Mouse (Mus musculus): Measurements from ENCODE around the gene Fgf12. TPM values are rescaled to one million over a fixed set of nuclear protein-coding genes. Genes with fewer than 3 reads are reported as not detected.

Gene Fgf12
- polyA plus RNA-seq, 1 experiment from 2014 or later: 8.0 TPM

- no peaks in the 10 kb centered on the region for H3K4me1 ChIP-seq (ENCODE audit: control insufficient read depth, insufficient read depth, low read length)
- H3K4me3 ChIP-seq (ENCODE audit: low read depth, low read length): no peak overlapping the region
- H3K27ac ChIP-seq (replicated peaks; ENCODE audit: low read depth, low read length): no peak overlapping the region
- DNase-seq (ENCODE audit: low spot score) (no peak), ATAC-seq (ENCODE audit: low read depth) (no peak)
- H3K4me2 ChIP-seq (ENCODE audit: low read depth, low read length): no peak overlapping the region
- H3K27me3 ChIP-seq (replicated peaks; ENCODE audit: control insufficient read depth, insufficient read depth, low read length): no peaks in the 10 kb centered on the region
- H3K36me3 ChIP-seq (ENCODE audit: control insufficient read depth, insufficient read depth, low read length): no peaks in the 10 kb centered on the region
- WGBS: 39% methylated on average over 1 of the region's 1 CpGs
- no peaks in the 10 kb centered on the region for H3K9me3 ChIP-seq (ENCODE audit: control insufficient read depth, low read length)
- no peak overlapping the region for H3K9ac ChIP-seq (ENCODE audit: low read depth, low read length)
Observed at GRCm38 (mm10) chr16:28303889-28304288, 449.0 kb downstream of the Fgf12 start.

- no peaks in the 10 kb centered on the region for H3K27me3 ChIP-seq (replicated peaks; ENCODE audit: control insufficient read depth, insufficient read depth, low read length)
- H3K4me2 ChIP-seq (ENCODE audit: low read depth, low read length): no peak overlapping the region
- H3K27ac ChIP-seq (replicated peaks; ENCODE audit: low read depth, low read length): no peak overlapping the region
- DNase-seq (ENCODE audit: low spot score) (no peak), ATAC-seq (ENCODE audit: low read depth) (no peak)
- no peak overlapping the region for H3K9ac ChIP-seq (ENCODE audit: low read depth, low read length)
- no peaks in the 10 kb centered on the region for H3K9me3 ChIP-seq (ENCODE audit: control insufficient read depth, low read length)
- no peak overlapping the region for H3K4me3 ChIP-seq (ENCODE audit: low read depth, low read length)
- H3K4me1 ChIP-seq (ENCODE audit: control insufficient read depth, insufficient read depth, low read length): no peaks in the 10 kb centered on the region
- WGBS: 58% methylated on average over 4 of the region's 4 CpGs
- H3K36me3 ChIP-seq (ENCODE audit: control insufficient read depth, insufficient read depth, low read length): no peaks in the 10 kb centered on the region
Observed at GRCm38 (mm10) chr16:28289689-28290330, 463.1 kb downstream of the Fgf12 start.

- WGBS: 69% methylated on average over 5 of the region's 5 CpGs
- H3K4me2 ChIP-seq (ENCODE audit: low read depth, low read length): no peak overlapping the region
Observed at GRCm38 (mm10) chr16:28257904-28258303, 495.0 kb downstream of the Fgf12 start.

GRCm38 (mm10) chr16:28254303-28254702, 498.6 kb downstream of the Fgf12 start:
- DNase-seq (ENCODE audit: low spot score) (no peak), ATAC-seq (ENCODE audit: low read depth) (no peak)
- Histone ChIP-seq H3K4me3 (ENCODE audit: low read depth, low read length) (no peak overlapping the region), H3K27me3 (replicated peaks; ENCODE audit: control insufficient read depth, insufficient read depth, low read length) (no peaks in the 10 kb centered on the region), H3K36me3 (ENCODE audit: control insufficient read depth, insufficient read depth, low read length) (no peaks in the 10 kb centered on the region), H3K4me1 (ENCODE audit: control insufficient read depth, insufficient read depth, low read length) (no peaks in the 10 kb centered on the region), H3K9me3 (ENCODE audit: control insufficient read depth, low read length) (no peaks in the 10 kb centered on the region), H3K9ac (ENCODE audit: low read depth, low read length) (no peak overlapping the region), H3K27ac (replicated peaks; ENCODE audit: low read depth, low read length) (no peak overlapping the region), H3K4me2 (ENCODE audit: low read depth, low read length) (no peak overlapping the region)
- WGBS: 87% methylated on average over 4 of the region's 4 CpGs

More at GRCm38 (mm10) chr16:28257904-28258303, 495.0 kb downstream of the Fgf12 start:
- Histone ChIP-seq H3K27me3 (replicated peaks; ENCODE audit: control insufficient read depth, insufficient read depth, low read length) (no peaks in the 10 kb centered on the region), H3K27ac (replicated peaks; ENCODE audit: low read depth, low read length) (no peak overlapping the region), H3K36me3 (ENCODE audit: control insufficient read depth, insufficient read depth, low read length) (no peaks in the 10 kb centered on the region), H3K9ac (ENCODE audit: low read depth, low read length) (no peak overlapping the region), H3K4me3 (ENCODE audit: low read depth, low read length) (no peak overlapping the region), H3K4me1 (ENCODE audit: control insufficient read depth, insufficient read depth, low read length) (no peaks in the 10 kb centered on the region), H3K9me3 (ENCODE audit: control insufficient read depth, low read length) (no peaks in the 10 kb centered on the region)
- no peak for ATAC-seq (ENCODE audit: low read depth)
- no peak for DNase-seq (ENCODE audit: low spot score)

GRCm38 (mm10) chr16:28251930-28252329, 500.9 kb downstream of the Fgf12 start:
- H3K4me2 ChIP-seq (ENCODE audit: low read depth, low read length): no peak overlapping the region
- no peaks in the 10 kb centered on the region for H3K9me3 ChIP-seq (ENCODE audit: control insufficient read depth, low read length)
- no peaks in the 10 kb centered on the region for H3K4me1 ChIP-seq (ENCODE audit: control insufficient read depth, insufficient read depth, low read length)
- no peak overlapping the region for H3K4me3 ChIP-seq (ENCODE audit: low read depth, low read length)
- 71% methylated on average over 3 of the region's 3 CpGs for WGBS
- H3K27ac ChIP-seq (replicated peaks; ENCODE audit: low read depth, low read length): no peak overlapping the region
- no peaks in the 10 kb centered on the region for H3K36me3 ChIP-seq (ENCODE audit: control insufficient read depth, insufficient read depth, low read length)
- no peak for DNase-seq (ENCODE audit: low spot score)
- H3K27me3 ChIP-seq (replicated peaks; ENCODE audit: control insufficient read depth, insufficient read depth, low read length): no peaks in the 10 kb centered on the region
- no peak for ATAC-seq (ENCODE audit: low read depth)
- no peak overlapping the region for H3K9ac ChIP-seq (ENCODE audit: low read depth, low read length)

- ATAC-seq (ENCODE audit: low read depth) (no peak), DNase-seq (ENCODE audit: low spot score) (no peak)
- Histone ChIP-seq H3K4me3 (ENCODE audit: low read depth, low read length) (no peak overlapping the region), H3K9me3 (ENCODE audit: control insufficient read depth, low read length) (no peaks in the 10 kb centered on the region), H3K27me3 (replicated peaks; ENCODE audit: control insufficient read depth, insufficient read depth, low read length) (no peaks in the 10 kb centered on the region), H3K27ac (replicated peaks; ENCODE audit: low read depth, low read length) (no peak overlapping the region), H3K9ac (ENCODE audit: low read depth, low read length) (no peak overlapping the region), H3K4me2 (ENCODE audit: low read depth, low read length) (no peak overlapping the region), H3K36me3 (ENCODE audit: control insufficient read depth, insufficient read depth, low read length) (no peaks in the 10 kb centered on the region), H3K4me1 (ENCODE audit: control insufficient read depth, insufficient read depth, low read length) (peaks cover 5% of the 10 kb centered on the region; the same call in 1 of the 2 replicates)
- 76% methylated on average over 3 of the region's 3 CpGs for WGBS
Observed at GRCm38 (mm10) chr16:28242867-28243649, 509.8 kb downstream of the Fgf12 start.

GRCm38 (mm10) chr16:28239382-28239781, 513.5 kb downstream of the Fgf12 start:
- Histone ChIP-seq H3K4me3 (ENCODE audit: low read depth, low read length) (no peak overlapping the region), H3K36me3 (ENCODE audit: control insufficient read depth, insufficient read depth, low read length) (no peaks in the 10 kb centered on the region), H3K9me3 (ENCODE audit: control insufficient read depth, low read length) (no peaks in the 10 kb centered on the region), H3K27ac (replicated peaks; ENCODE audit: low read depth, low read length) (no peak overlapping the region), H3K9ac (ENCODE audit: low read depth, low read length) (no peak overlapping the region), H3K27me3 (replicated peaks; ENCODE audit: control insufficient read depth, insufficient read depth, low read length) (no peaks in the 10 kb centered on the region), H3K4me2 (ENCODE audit: low read depth, low read length) (no peak overlapping the region), H3K4me1 (ENCODE audit: control insufficient read depth, insufficient read depth, low read length) (peaks cover 7% of the 10 kb centered on the region; the same call in 1 of the 2 replicates)
- WGBS: 79% methylated on average over 4 of the region's 4 CpGs
- DNase-seq (ENCODE audit: low spot score): no peak
- ATAC-seq (ENCODE audit: low read depth): no peak

GRCm38 (mm10) chr16:28238019-28238868, 514.6 kb downstream of the Fgf12 start:
- Histone ChIP-seq H3K27me3 (replicated peaks; ENCODE audit: control insufficient read depth, insufficient read depth, low read length) (no peaks in the 10 kb centered on the region), H3K9ac (ENCODE audit: low read depth, low read length) (no peak overlapping the region), H3K27ac (replicated peaks; ENCODE audit: low read depth, low read length) (no peak overlapping the region; the same call in 1 of the 2 replicates), H3K4me3 (ENCODE audit: low read depth, low read length) (no peak overlapping the region), H3K4me1 (ENCODE audit: control insufficient read depth, insufficient read depth, low read length) (peaks cover 7% of the 10 kb centered on the region; the same call in 1 of the 2 replicates), H3K9me3 (ENCODE audit: control insufficient read depth, low read length) (no peaks in the 10 kb centered on the region), H3K4me2 (ENCODE audit: low read depth, low read length) (peak overlapping the region; percentile 5), H3K36me3 (ENCODE audit: control insufficient read depth, insufficient read depth, low read length) (no peaks in the 10 kb centered on the region)
- ATAC-seq (ENCODE audit: low read depth) (peak; percentile 89), DNase-seq (ENCODE audit: low spot score) (peak; percentile 76)
- WGBS: 32% methylated on average over 13 of the region's 13 CpGs
